Mouse (Mus musculus) intestine, embryonic 14.5 days (tissue): ENCODE results near the gene Eif3d. TPM values are rescaled to one million over a fixed set of nuclear protein-coding genes. Genes with fewer than 3 reads are reported as not detected.

ENCODE experiments used
- ATAC-seq: fragments of 200-750 bp; cut with Nextera tagmentation; replicated peaks from 2 replicates; pipeline ENCODE4 v1.8.0; 2017; ENCODE audit warnings: low read depth, moderate number of reproducible peaks, moderate TSS enrichment, moderate library complexity; ENCODE audit not compliant: low FRiP score, low TSS enrichment
- DNase-seq: peaks from one replicate; pipeline ENCODE4 v3.0.0-alpha.2; 2018; ENCODE audit warnings: low spot score
- H3K27ac ChIP-seq: fragments of 300-500 bp; sonication (generic); 2 replicates; pipeline ENCODE4 v1.5.1; 2014; ENCODE audit warnings: low read depth, mild to moderate bottlenecking, control low read depth
- H3K27me3 ChIP-seq: fragments of 300-500 bp; sonication (generic); replicated peaks from 2 replicates; pipeline ENCODE4 v1.6.1; 2014; ENCODE audit warnings: low read length, control low read depth; ENCODE audit not compliant: control insufficient read depth, insufficient read depth
- H3K36me3 ChIP-seq: fragments of 300-500 bp; sonication (generic); 2 replicates; pipeline ENCODE4 v1.6.1; 2014; ENCODE audit warnings: low read length, control low read depth; ENCODE audit not compliant: control insufficient read depth, insufficient read depth
- H3K4me1 ChIP-seq: fragments of 300-500 bp; sonication (generic); replicated peaks from 2 replicates; pipeline ENCODE4 v1.6.1; 2014; ENCODE audit warnings: low read length, control low read depth, mixed read lengths; ENCODE audit not compliant: control insufficient read depth, insufficient read depth
- H3K4me2 ChIP-seq: fragments of 300-500 bp; sonication (generic); 2 replicates; pipeline ENCODE4 v1.6.1; 2014; ENCODE audit warnings: low read length
- H3K4me3 ChIP-seq: fragments of 300-500 bp; sonication (generic); 2 replicates; pipeline ENCODE4 v1.5.1; 2014; ENCODE audit warnings: low read depth, low read length, control low read depth, mixed read lengths
- H3K9ac ChIP-seq: fragments of 300-500 bp; sonication (generic); 2 replicates; pipeline ENCODE4 v1.6.1; 2014; ENCODE audit warnings: mild to moderate bottlenecking, low read length
- H3K9me3 ChIP-seq: fragments of 300-500 bp; sonication (generic); 2 replicates; pipeline ENCODE4 v1.6.1; 2016; ENCODE audit warnings: low read length, control low read depth; ENCODE audit not compliant: control insufficient read depth
- WGBS: fragments of 180-500 bp; shearing (Covaris S2); extraction: QIAGEN DNeasy Blood & Tissue Kit; methylation state at CpG from one replicate; pipeline ENCODE4 v1.1.7; 2014; 5-methylcytosine and 5-hydroxymethylcytosine counted together
- polyA plus RNA-seq: library from polyadenylated mRNA; unstranded; fragments of >200 nt; fragmentation: Nextera tagmentation; extraction: Ambion mirVana; gene quantifications from 2 replicates; pipeline ENCODE4 v1.2.1, GENCODE M21; 2014

Gene Eif3d
- polyA plus RNA-seq, 1 experiment from 2014 or later = 224 TPM

DNA sequence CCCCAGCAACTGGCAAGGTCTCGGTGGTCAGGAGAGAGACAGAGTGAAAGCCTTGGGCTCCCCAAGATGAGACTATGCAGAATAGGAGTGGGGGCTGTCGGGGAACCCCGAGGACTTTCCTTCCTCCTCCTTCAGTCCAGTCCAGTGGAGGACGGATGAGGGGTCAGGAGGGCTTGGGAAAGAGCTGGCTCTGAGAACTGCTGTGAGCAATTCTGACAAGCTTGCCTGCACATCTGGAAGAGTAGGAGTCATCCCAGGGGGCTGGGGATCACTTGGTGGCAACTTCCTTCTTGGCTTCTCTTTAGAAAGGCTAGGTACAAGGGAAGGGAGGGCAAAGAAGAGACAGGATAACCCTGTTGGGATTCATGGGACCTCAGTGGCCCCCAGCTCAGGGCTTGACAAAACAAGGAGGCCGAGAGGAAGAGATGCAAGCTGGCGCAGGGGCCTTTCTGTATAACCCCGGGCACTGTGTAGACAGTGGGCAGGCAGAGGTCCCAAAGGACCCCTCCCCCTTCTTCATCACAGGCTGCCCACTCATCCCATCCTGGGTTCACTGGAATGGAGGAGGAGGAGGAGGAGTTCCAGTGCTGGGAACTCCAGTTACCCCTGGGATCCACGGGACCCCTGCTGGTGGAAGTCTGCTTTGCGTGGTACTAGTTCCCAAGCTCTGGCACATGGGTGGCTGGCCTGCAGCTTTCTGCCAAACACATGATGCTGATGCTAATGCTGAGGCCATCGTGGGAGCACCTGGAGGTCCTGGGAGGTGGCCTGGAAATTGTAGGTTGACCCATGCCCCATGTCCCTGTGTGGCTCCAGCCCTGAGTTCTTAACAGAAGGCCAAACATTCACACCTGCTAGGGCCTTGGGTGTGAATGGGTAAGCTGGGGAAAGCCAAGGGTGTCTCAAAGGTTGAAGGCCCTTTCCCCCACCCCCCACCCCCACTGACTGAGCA lies 49.8 kb downstream of the Eif3d start:
- no peak overlapping the region for H3K27ac ChIP-seq
- no peak overlapping the region for H3K4me3 ChIP-seq
- H3K4me2 ChIP-seq = no peak overlapping the region
- no peak overlapping the region for H3K9ac ChIP-seq
- no peaks in the 10 kb centered on the region for H3K4me1 ChIP-seq
- H3K36me3 ChIP-seq = peaks cover 76% of the 10 kb centered on the region
- no peak for DNase-seq
- H3K9me3 ChIP-seq = no peaks in the 10 kb centered on the region
- no peak for ATAC-seq
- H3K27me3 ChIP-seq = no peaks in the 10 kb centered on the region
- 82% methylated on average over 10 of the region's 10 CpGs for WGBS

DNA sequence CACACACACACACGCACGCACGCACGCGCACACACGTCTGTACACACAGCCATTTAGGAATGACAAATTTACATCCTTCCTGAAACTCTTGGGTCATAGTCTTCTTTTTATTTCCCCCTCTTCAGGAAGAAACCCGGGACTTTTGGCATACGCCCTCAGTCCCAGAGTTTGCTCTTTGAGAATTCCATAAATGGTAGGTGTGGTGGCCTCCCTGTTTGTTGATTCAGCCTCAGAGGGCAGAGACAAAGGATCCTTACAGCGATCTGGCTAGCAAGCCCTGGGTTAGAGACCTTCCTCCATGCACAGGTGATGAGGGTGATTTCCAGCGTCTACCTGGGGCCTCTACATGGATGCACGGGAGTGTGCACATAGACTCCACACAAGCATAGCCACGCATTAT lies 51.2 kb downstream of the Eif3d start:
- no peak overlapping the region for H3K9ac ChIP-seq
- peaks cover 84% of the 10 kb centered on the region for H3K36me3 ChIP-seq
- WGBS = 80% methylated on average over 12 of the region's 12 CpGs
- ATAC-seq = no peak
- H3K4me2 ChIP-seq = no peak overlapping the region
- H3K9me3 ChIP-seq = no peaks in the 10 kb centered on the region
- H3K27ac ChIP-seq = peak overlapping the region; percentile 18; the same call in 1 of the 2 replicates
- no peak overlapping the region for H3K4me3 ChIP-seq
- no peaks in the 10 kb centered on the region for H3K4me1 ChIP-seq
- H3K27me3 ChIP-seq = no peaks in the 10 kb centered on the region
- DNase-seq = no peak

DNA sequence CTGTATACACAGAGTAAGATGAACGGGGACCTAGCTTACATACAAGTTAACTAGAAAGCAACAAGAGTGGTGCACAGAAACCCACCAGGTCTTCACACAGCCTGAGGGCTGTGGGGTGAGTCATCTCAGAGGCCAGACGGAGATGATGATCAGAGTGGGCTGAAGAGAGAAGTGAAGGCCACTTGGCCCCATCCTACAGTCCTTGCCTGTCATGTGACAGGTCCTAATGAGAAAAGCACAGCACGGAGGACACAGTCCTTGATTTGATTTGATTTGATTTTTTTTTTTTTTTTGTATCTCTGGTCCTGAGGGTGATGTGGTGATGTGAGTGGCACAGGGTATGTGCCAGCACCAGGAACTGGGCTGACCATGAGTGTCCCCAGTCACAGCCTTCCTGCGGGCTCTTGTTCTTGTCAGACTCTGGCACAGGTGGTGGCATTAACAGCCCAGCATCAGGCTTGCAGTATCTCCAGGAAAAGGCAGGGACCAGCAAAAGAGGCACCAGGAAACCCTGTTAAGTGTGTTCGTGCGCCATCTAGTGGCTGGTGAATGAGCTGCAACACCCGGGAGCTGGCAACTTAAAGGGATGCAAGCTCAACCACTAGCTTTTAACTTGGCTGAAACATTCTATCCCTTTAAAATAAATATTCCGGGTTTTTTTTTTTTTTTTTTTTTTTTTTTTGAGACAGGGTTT lies 53.6 kb downstream of the Eif3d start:
- H3K4me2 ChIP-seq = no peak overlapping the region
- H3K36me3 ChIP-seq = peaks cover 69% of the 10 kb centered on the region
- 37% methylated on average over 8 of the region's 8 CpGs for WGBS
- ATAC-seq (peak; percentile 21; the same call in 1 of the 2 replicates), DNase-seq (peak; percentile 98)
- no peak overlapping the region for H3K9ac ChIP-seq
- no peak overlapping the region for H3K27ac ChIP-seq
- H3K27me3 ChIP-seq = no peaks in the 10 kb centered on the region
- no peak overlapping the region for H3K4me3 ChIP-seq
- H3K9me3 ChIP-seq = no peaks in the 10 kb centered on the region
- H3K4me1 ChIP-seq = no peaks in the 10 kb centered on the region

DNA sequence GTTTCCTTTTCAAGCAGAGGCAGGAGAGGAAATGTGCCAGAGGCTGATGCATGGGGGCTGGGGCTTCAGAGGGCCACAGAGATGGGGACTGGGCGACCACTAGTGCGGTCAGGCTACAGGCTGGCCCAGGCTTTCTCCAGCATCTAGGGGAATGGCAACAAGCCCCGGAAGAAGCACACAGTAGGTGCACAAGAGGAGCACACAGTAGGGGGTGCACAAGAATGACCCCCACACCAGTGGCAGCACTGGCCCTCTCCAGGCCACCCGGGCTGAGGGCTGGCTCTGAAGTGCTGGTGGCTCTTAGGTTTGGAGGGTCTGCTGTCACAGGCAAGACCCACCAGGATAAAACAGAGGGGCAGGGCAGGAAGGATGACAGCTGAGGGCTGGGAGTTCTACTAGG lies 55.3 kb downstream of the Eif3d start:
- no peak for DNase-seq
- Histone ChIP-seq H3K4me1 (no peaks in the 10 kb centered on the region; the same call in 1 of the 2 replicates), H3K4me2 (no peak overlapping the region), H3K27ac (no peak overlapping the region), H3K9me3 (no peaks in the 10 kb centered on the region), H3K27me3 (no peaks in the 10 kb centered on the region), H3K9ac (no peak overlapping the region), H3K4me3 (no peak overlapping the region), H3K36me3 (peaks cover 52% of the 10 kb centered on the region)
- ATAC-seq = no peak
- WGBS = 95% methylated on average over 4 of the region's 4 CpGs

DNA sequence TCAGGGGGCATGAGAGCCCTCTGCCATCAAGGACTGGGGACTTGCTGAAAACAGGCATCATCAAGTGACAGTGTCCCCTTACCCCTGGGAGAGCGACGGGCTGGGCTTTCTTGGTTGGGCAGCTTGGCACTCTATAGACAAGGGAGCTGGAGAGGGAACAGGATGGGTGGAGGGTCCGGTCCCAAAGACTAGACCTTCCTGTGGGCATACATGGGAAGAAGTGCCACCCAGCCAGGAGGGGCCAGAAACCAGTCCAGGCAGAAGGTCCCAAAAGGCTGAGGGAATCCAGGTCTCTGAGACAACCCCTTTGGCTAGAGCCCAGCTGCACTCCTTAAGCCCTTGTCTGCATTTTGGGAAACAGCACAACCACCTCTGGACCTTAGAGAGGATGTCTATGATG lies 56.1 kb downstream of the Eif3d start:
- no peak overlapping the region for H3K4me3 ChIP-seq
- peaks cover 46% of the 10 kb centered on the region for H3K36me3 ChIP-seq
- no peak overlapping the region for H3K9ac ChIP-seq
- no peaks in the 10 kb centered on the region for H3K27me3 ChIP-seq
- H3K27ac ChIP-seq = no peak overlapping the region
- DNase-seq (no peak), ATAC-seq (no peak)
- H3K4me1 ChIP-seq = no peaks in the 10 kb centered on the region; the same call in 1 of the 2 replicates
- H3K4me2 ChIP-seq = no peak overlapping the region
- 99% methylated on average over 3 of the region's 3 CpGs for WGBS
- no peaks in the 10 kb centered on the region for H3K9me3 ChIP-seq

DNA sequence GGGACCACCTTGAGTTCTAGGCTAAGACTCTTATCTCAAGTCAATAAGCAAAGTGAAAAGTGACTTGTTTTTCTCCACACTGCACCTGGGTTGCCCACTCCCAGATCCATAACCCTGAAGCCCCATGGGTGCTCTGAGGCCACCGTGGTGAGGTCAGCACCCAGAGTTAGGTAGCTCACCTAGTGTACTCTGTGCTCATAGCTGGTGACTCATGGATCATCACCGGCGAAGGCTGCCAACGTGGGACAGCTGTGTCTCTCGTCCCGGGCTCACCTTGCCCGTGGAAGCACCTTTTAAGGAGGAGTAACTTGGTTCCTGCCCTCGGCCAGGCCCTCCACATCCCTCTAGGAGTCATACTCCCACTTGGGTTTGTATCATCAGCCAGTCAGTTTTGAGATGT lies 57.6 kb downstream of the Eif3d start:
- no peaks in the 10 kb centered on the region; the same call in 1 of the 2 replicates for H3K4me1 ChIP-seq
- no peaks in the 10 kb centered on the region for H3K9me3 ChIP-seq
- peaks cover 33% of the 10 kb centered on the region for H3K36me3 ChIP-seq
- ATAC-seq (no peak), DNase-seq (no peak)
- H3K4me2 ChIP-seq = no peak overlapping the region
- H3K27me3 ChIP-seq = no peaks in the 10 kb centered on the region
- H3K27ac ChIP-seq = no peak overlapping the region
- no peak overlapping the region for H3K4me3 ChIP-seq
- H3K9ac ChIP-seq = no peak overlapping the region
- 73% methylated on average over 8 of the region's 8 CpGs for WGBS

DNA sequence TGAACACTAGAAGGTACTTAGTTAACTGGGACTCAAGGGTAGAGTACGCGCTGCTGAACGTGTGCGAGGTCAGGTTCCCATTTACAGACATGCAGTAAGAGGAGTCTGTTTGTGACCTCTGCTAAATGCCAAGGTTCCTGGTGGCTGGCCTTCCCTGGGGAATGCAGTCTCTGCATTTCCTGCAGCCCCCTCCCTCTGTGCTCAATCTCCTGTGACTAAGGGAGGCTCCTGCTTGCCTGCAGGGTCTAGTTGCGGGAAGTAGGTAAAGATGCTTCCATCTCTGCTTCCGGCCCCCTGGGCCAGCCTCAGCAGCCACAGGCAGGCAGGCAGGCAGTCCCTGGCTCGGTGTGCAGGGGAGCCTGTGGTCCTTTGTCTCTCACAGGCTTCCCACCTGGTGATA lies 58.0 kb downstream of the Eif3d start:
- no peak for ATAC-seq
- no peak overlapping the region for H3K27ac ChIP-seq

DNA sequence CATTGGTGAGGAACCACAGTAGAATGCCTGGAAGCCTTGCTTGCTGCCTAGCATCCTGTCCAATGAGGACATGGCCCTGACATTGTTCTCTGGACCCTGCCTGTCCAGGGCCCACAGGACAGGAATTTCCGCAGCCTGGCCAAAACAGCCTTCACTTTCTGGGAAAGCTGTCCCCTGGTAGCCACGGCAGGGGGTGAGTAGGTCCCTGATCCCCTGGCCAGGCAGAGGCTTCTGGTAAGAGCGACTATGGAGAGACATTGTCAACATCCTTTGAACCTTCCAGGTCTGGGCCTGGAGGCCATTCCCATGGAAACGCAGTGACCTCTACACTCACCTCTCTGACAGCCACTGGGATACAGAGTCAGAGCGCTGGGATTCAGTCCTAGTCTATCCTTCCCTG lies 58.6 kb downstream of the Eif3d start:
- Histone ChIP-seq H3K27ac (no peak overlapping the region; the same call in 1 of the 2 replicates), H3K36me3 (peaks cover 33% of the 10 kb centered on the region), H3K4me1 (peaks cover 5% of the 10 kb centered on the region; the same call in 1 of the 2 replicates), H3K4me3 (no peak overlapping the region), H3K27me3 (no peaks in the 10 kb centered on the region), H3K4me2 (no peak overlapping the region), H3K9me3 (no peaks in the 10 kb centered on the region), H3K9ac (no peak overlapping the region)
- ATAC-seq = no peak
- no peak for DNase-seq
- 37% methylated on average over 5 of the region's 5 CpGs for WGBS

More for the DNA sequence above, 58.0 kb downstream of the Eif3d start:
- H3K4me3 ChIP-seq = no peak overlapping the region
- no peaks in the 10 kb centered on the region; the same call in 1 of the 2 replicates for H3K4me1 ChIP-seq
- peaks cover 33% of the 10 kb centered on the region for H3K36me3 ChIP-seq
- WGBS = 58% methylated on average over 7 of the region's 7 CpGs
- H3K9ac ChIP-seq = no peak overlapping the region
- no peaks in the 10 kb centered on the region for H3K27me3 ChIP-seq
- H3K9me3 ChIP-seq = no peaks in the 10 kb centered on the region
- DNase-seq = no peak
- no peak overlapping the region for H3K4me2 ChIP-seq
